Mouse (Mus musculus) kidney, adult 8-10 months (tissue): ENCODE measurements at regions not wholly inside any gene's neighbourhood (a gene's known extent, or its start where the extent isn't known, plus 50 kb on each side); places are given as distances from the start of the nearest gene placed in this dataset.

Source experiments
- DNase-seq, 2 experiments: peaks; one replicate each; pipeline ENCODE4 v3.0.0; 2022

- DNase-seq: no peak
Measured at GRCm38 (mm10) chr17:45341573-45341972, 92.0 kb downstream of the Cdc5l start.

GRCm38 (mm10) chr17:45340851-45341250 is 92.7 kb downstream of the Cdc5l start:
- no peak for DNase-seq

GRCm38 (mm10) chr17:45339226-45339625 is 94.3 kb downstream of the Cdc5l start:
- no peak for DNase-seq

GRCm38 (mm10) chr17:45338086-45338485 is 95.5 kb downstream of the Cdc5l start:
- no peak for DNase-seq

GRCm38 (mm10) chr17:45335586-45336151 is 97.9 kb downstream of the Cdc5l start:
- no peak for DNase-seq

GRCm38 (mm10) chr17:45334732-45335381 is 98.7 kb downstream of the Cdc5l start:
- DNase-seq: no peak

GRCm38 (mm10) chr17:45332321-45332720 is 101.2 kb downstream of the Cdc5l start:
- no peak for DNase-seq

GRCm38 (mm10) chr17:45329241-45329640 is 104.3 kb downstream of the Cdc5l start:
- DNase-seq: no peak

GRCm38 (mm10) chr17:45326726-45327125 is 106.8 kb downstream of the Cdc5l start:
- DNase-seq: no peak

- no peak for DNase-seq
Measured at GRCm38 (mm10) chr17:45326173-45326572, 107.4 kb downstream of the Cdc5l start.

GRCm38 (mm10) chr17:45322842-45323241 is 110.7 kb downstream of the Cdc5l start:
- peak in 1 of 2 experiments; percentile 18 for DNase-seq

- DNase-seq: no peak
Measured at GRCm38 (mm10) chr17:45320074-45320473, 113.5 kb downstream of the Cdc5l start.

- DNase-seq: peak; percentile 38 to 53
Measured at GRCm38 (mm10) chr17:45318211-45319076, 115.1 kb downstream of the Cdc5l start.

GRCm38 (mm10) chr17:45312510-45313266 is 120.8 kb downstream of the Cdc5l start:
- peak; percentile 28 to 52 for DNase-seq

- no peak for DNase-seq
Measured at GRCm38 (mm10) chr17:45306506-45306905, 127.0 kb downstream of the Cdc5l start.

- DNase-seq: no peak
Measured at GRCm38 (mm10) chr17:45303183-45303582, 130.4 kb downstream of the Cdc5l start.

GRCm38 (mm10) chr17:45298355-45298754 is 135.2 kb downstream of the Cdc5l start:
- DNase-seq: no peak

- no peak for DNase-seq
Measured at GRCm38 (mm10) chr17:45297860-45298259, 135.7 kb downstream of the Cdc5l start.

GRCm38 (mm10) chr17:45296363-45296762 is 137.2 kb downstream of the Cdc5l start:
- DNase-seq: no peak

GRCm38 (mm10) chr17:45294886-45295285 is 138.7 kb downstream of the Cdc5l start:
- no peak for DNase-seq

- no peak for DNase-seq
Measured at GRCm38 (mm10) chr17:45294256-45294865, 139.2 kb downstream of the Cdc5l start.

- DNase-seq: no peak
Measured at GRCm38 (mm10) chr17:45292883-45293282, 140.7 kb downstream of the Cdc5l start.

- DNase-seq: no peak
Measured at GRCm38 (mm10) chr17:45291052-45291451, 142.5 kb downstream of the Cdc5l start.
